9 mouse cellular contexts compared by ENCODE assay signal in genomic region chr11:78488168-78488567, GRCm38 (mm10). TPM values are rescaled to one million over a fixed set of nuclear protein-coding genes. Genes with fewer than 3 reads are reported as not detected.
DNase-seq lines count a peak whose midpoint lies in the region; ATAC-seq lines count a peak whose summit lies in the region.
"Had no signal": no experiment of that assay in that cellular context is flagged by ENCODE, and none has a peak within 500 bp of the region (broad histone marks: within the 10 kb centered on the region; RNA-seq: fewer than 3 reads in every experiment).

No protein-coding gene starts in this region.

- no peaks in the 10 kb centered on the region for H3K36me3 ChIP-seq in embryonic facial prominence, embryonic 11.5 days (replicated peaks; ENCODE audit: control insufficient read depth, insufficient read depth, low read depth, low read length)
- H3K36me3 ChIP-seq in liver, embryonic 11.5 days (ENCODE audit: control insufficient read depth, insufficient read depth, low read length) = no peaks in the 10 kb centered on the region

- 4% methylated on average over 8 of the region's 8 CpGs for WGBS in embryonic facial prominence, embryonic 11.5 days
- 2% methylated on average over 8 of the region's 8 CpGs for WGBS in liver, embryonic 11.5 days

- no peak overlapping the region for H3K4me2 ChIP-seq in embryonic facial prominence, embryonic 11.5 days (ENCODE audit: low read depth, low read length)
- H3K4me2 ChIP-seq in liver, embryonic 11.5 days = 0 out of 2 replicates have a peak overlapping the region, but pooled peaks have one; percentile 23

- no peaks in the 10 kb centered on the region for H3K9me3 ChIP-seq in embryonic facial prominence, embryonic 11.5 days (replicated peaks; ENCODE audit: control insufficient read depth, low read length)
- no peaks in the 10 kb centered on the region for H3K9me3 ChIP-seq in liver, embryonic 11.5 days (ENCODE audit: control insufficient read depth, low read length)

- peaks cover 45% of the 10 kb centered on the region for H3K27me3 ChIP-seq in embryonic facial prominence, embryonic 11.5 days (ENCODE audit: control insufficient read depth, insufficient read depth, low read length)
- peaks cover 68% of the 10 kb centered on the region for H3K27me3 ChIP-seq in liver, embryonic 11.5 days (replicated peaks; ENCODE audit: control insufficient read depth, insufficient read depth, low read length)

- no peak for ATAC-seq in embryonic facial prominence, embryonic 11.5 days (replicated peaks; ENCODE audit: insufficient number of reproducible peaks, low FRiP score, low TSS enrichment, low read depth)
- no peak; the same call in 1 of the 2 replicates for ATAC-seq in liver, embryonic 11.5 days (replicated peaks; ENCODE audit: low FRiP score)

- H3K9ac ChIP-seq in embryonic facial prominence, embryonic 11.5 days (replicated peaks; ENCODE audit: low read length) = no peak overlapping the region
- no peak overlapping the region for H3K9ac ChIP-seq in liver, embryonic 11.5 days (ENCODE audit: low read depth, low read length)

- no peaks in the 10 kb centered on the region; the same call in none of the 2 replicates for H3K4me1 ChIP-seq in embryonic facial prominence, embryonic 11.5 days (ENCODE audit: control insufficient read depth, insufficient read depth, low read length)
- H3K4me1 ChIP-seq in liver, embryonic 11.5 days (replicated peaks; ENCODE audit: control insufficient read depth, insufficient read depth, low read length) = no peaks in the 10 kb centered on the region

- peak; percentile 65 to 77 for DNase-seq in left cerebral cortex, adult 18-20 months (ENCODE audit: low spot score in 2 of 2)
- DNase-seq in left cerebral cortex, adult 11 months (ENCODE audit: low spot score) = no peak
- DNase-seq in adrenal gland, adult 8-10 months = peak; percentile 45
- peak; percentile 83 for DNase-seq in embryonic facial prominence, embryonic 11.5 days (ENCODE audit: low spot score)
- peak; percentile 75 for DNase-seq in induced T-regulatory cell, adult 2 months (ENCODE audit: low read depth)
- peak; percentile 68 for DNase-seq in liver, embryonic 11.5 days (ENCODE audit: low spot score)
- peak; percentile 62 for DNase-seq in ovary, postnatal 36 days (ENCODE audit: low spot score)
- peak; percentile 32 to 77 for DNase-seq in urinary bladder, postnatal 4 days (ENCODE audit: low spot score in 2 of 2)

- no peak overlapping the region for H3K4me3 ChIP-seq in embryonic facial prominence, embryonic 11.5 days (ENCODE audit: low read depth, low read length)
- H3K4me3 ChIP-seq in liver, embryonic 11.5 days (ENCODE audit: low read depth, low read length) = no peak overlapping the region
- H3K4me3 ChIP-seq: erythroblast, embryonic 14.5 days had no signal

- no peak overlapping the region for H3K27ac ChIP-seq in embryonic facial prominence, embryonic 11.5 days (replicated peaks; ENCODE audit: low read depth, low read length)
- no peak overlapping the region for H3K27ac ChIP-seq in liver, embryonic 11.5 days (ENCODE audit: low read depth, low read length)

RNA-seq across cellular contexts. Expression of gene Sarm1, which starts 9.4 kb away (rescaled TPM):
- 10 to 100 TPM; 31.3 to 32.5 TPM for total RNA-seq in left cerebral cortex, adult 18-20 months (2021)
- 10 to 100 TPM in 2 of 4 experiments, 1 to 10 TPM in 2; 6.4 to 15.1 (median 9.0) TPM for total RNA-seq in adrenal gland, adult 8-10 months (2022)
- polyA plus RNA-seq in embryonic facial prominence, embryonic 11.5 days (2014; fragmentation: Nextera tagmentation; extraction: Ambion mirVana) = 4.1 and 4.7 TPM in 2 replicates
- polyA plus RNA-seq in liver, embryonic 11.5 days (2014; fragmentation: Nextera tagmentation; extraction: Ambion mirVana) = 0.44 and 0.71 TPM in 2 replicates
- polyA plus RNA-seq: erythroblast, embryonic 14.5 days had no signal

RNA-seq across cellular contexts. Expression of gene Vtn, which starts 10.7 kb away (rescaled TPM):
- 10 to 100 TPM; 75.1 to 84.9 TPM for total RNA-seq in left cerebral cortex, adult 18-20 months (2021)
- 1 to 10 TPM in 2 of 4 experiments, under 1 TPM in 2; 0.66 to 3.2 (median 1.1) TPM for total RNA-seq in adrenal gland, adult 8-10 months (2022)
- polyA plus RNA-seq in embryonic facial prominence, embryonic 11.5 days (2014; fragmentation: Nextera tagmentation; extraction: Ambion mirVana) = 24.8 and 30.4 TPM in 2 replicates
- polyA plus RNA-seq in liver, embryonic 11.5 days (2014; fragmentation: Nextera tagmentation; extraction: Ambion mirVana) = 220 and 245 TPM in 2 replicates

RNA-seq across cellular contexts. Expression of gene Sebox, which starts 15.1 kb away (rescaled TPM):
- under 1 TPM; 0.49 to 0.93 TPM for total RNA-seq in left cerebral cortex, adult 18-20 months (2021)
- not detected for total RNA-seq in adrenal gland, adult 8-10 months (2022)
- not detected in 2 replicates for polyA plus RNA-seq in embryonic facial prominence, embryonic 11.5 days (2014; fragmentation: Nextera tagmentation; extraction: Ambion mirVana)
- 0.21 and 0.32 TPM in 2 replicates for polyA plus RNA-seq in liver, embryonic 11.5 days (2014; fragmentation: Nextera tagmentation; extraction: Ambion mirVana)
- polyA plus RNA-seq: erythroblast, embryonic 14.5 days had no signal

RNA-seq across cellular contexts. Expression of gene Slc46a1, which starts 22.7 kb away (rescaled TPM):
- 10 to 100 TPM; 10.5 to 13.8 TPM for total RNA-seq in left cerebral cortex, adult 18-20 months (2021)
- total RNA-seq in adrenal gland, adult 8-10 months (2022) = 10 to 100 TPM; 36.9 to 54.8 (median 42.6) TPM
- 13.0 and 14.9 TPM in 2 replicates for polyA plus RNA-seq in embryonic facial prominence, embryonic 11.5 days (2014; fragmentation: Nextera tagmentation; extraction: Ambion mirVana)
- polyA plus RNA-seq in liver, embryonic 11.5 days (2014; fragmentation: Nextera tagmentation; extraction: Ambion mirVana) = 9.8 and 12.1 TPM in 2 replicates

RNA-seq across cellular contexts. Expression of gene Tmem199, which starts 23.8 kb away (rescaled TPM):
- 10 to 100 TPM; 44.2 to 45.6 TPM for total RNA-seq in left cerebral cortex, adult 18-20 months (2021)
- total RNA-seq in adrenal gland, adult 8-10 months (2022) = 10 to 100 TPM; 27.5 to 36.3 (median 34.5) TPM
- polyA plus RNA-seq in embryonic facial prominence, embryonic 11.5 days (2014; fragmentation: Nextera tagmentation; extraction: Ambion mirVana) = 66.4 and 70.1 TPM in 2 replicates
- 59.9 and 61.9 TPM in 2 replicates for polyA plus RNA-seq in liver, embryonic 11.5 days (2014; fragmentation: Nextera tagmentation; extraction: Ambion mirVana)

Comparison
In these comparisons a context has a peak if more than half of its experiments do, and no peak if none do; other contexts are left out.
1. RNA of gene Vtn, which starts 10.7 kb away (total RNA-seq): 75.1 to 84.9 TPM in left cerebral cortex, adult 18-20 months; 0.66 to 3.2 TPM in adrenal gland, adult 8-10 months; every median in the first group is over 10 times any median in the second.